Mouse (Mus musculus) kidney, postnatal 0 days (tissue): ENCODE results near the gene Ccdc65. TPM values are rescaled to one million over a fixed set of nuclear protein-coding genes. Genes with fewer than 3 reads are reported as not detected.

ENCODE experiments used
- ATAC-seq: fragments of 200-750 bp; cut with Nextera tagmentation; replicated peaks from 2 replicates; pipeline ENCODE4 v1.8.0; 2017; ENCODE audit warnings: low read depth, moderate number of reproducible peaks, moderate TSS enrichment, moderate library complexity; ENCODE audit not compliant: low FRiP score
- DNase-seq: peaks from one replicate; pipeline ENCODE4 v3.0.0-alpha.2; 2016; ENCODE audit warnings: low spot score
- H3K27ac ChIP-seq: fragments of 300-500 bp; sonication (generic); 2 replicates; pipeline ENCODE4 v1.5.1; 2014; ENCODE audit warnings: mild to moderate bottlenecking
- H3K27me3 ChIP-seq: fragments of 300-500 bp; sonication (generic); 2 replicates; pipeline ENCODE4 v1.6.1; 2014; ENCODE audit warnings: low read length, mixed read lengths; ENCODE audit not compliant: insufficient read depth
- H3K36me3 ChIP-seq: fragments of 300-500 bp; sonication (generic); 2 replicates; pipeline ENCODE4 v1.6.1; 2014; ENCODE audit warnings: low read length, mixed read lengths; ENCODE audit not compliant: insufficient read depth
- H3K4me1 ChIP-seq: fragments of 300-500 bp; sonication (generic); replicated peaks from 2 replicates; pipeline ENCODE4 v1.6.1; 2014; ENCODE audit warnings: antibody characterized with exemption, low read length, mixed read lengths; ENCODE audit not compliant: insufficient read depth
- H3K4me2 ChIP-seq: fragments of 300-500 bp; sonication (generic); 2 replicates; pipeline ENCODE4 v1.6.1; 2014; ENCODE audit warnings: mild to moderate bottlenecking, low read length, moderate library complexity, mixed read lengths
- H3K4me3 ChIP-seq: fragments of 300-500 bp; sonication (generic); replicated peaks from 2 replicates; pipeline ENCODE4 v1.5.1; 2014; ENCODE audit warnings: low read depth, low read length
- H3K9ac ChIP-seq: fragments of 300-500 bp; sonication (generic); 2 replicates; pipeline ENCODE4 v1.6.1; 2014; ENCODE audit warnings: low read depth, low read length
- H3K9me3 ChIP-seq: fragments of 300-500 bp; sonication (generic); replicated peaks from 2 replicates; pipeline ENCODE4 v1.6.1; 2016; ENCODE audit warnings: low read length, inconsistent platforms, mixed read lengths
- CTCF ChIP-seq: IDR thresholded peaks from 2 replicates; pipeline ENCODE4 v1.5.1; 2016; ENCODE audit warnings: antibody characterized with exemption, low read depth, mild to moderate bottlenecking, moderate library complexity
- WGBS: fragments of 180-500 bp; shearing (Covaris S2); extraction: QIAGEN DNeasy Blood & Tissue Kit; methylation state at CpG from one replicate; pipeline ENCODE4 v1.1.7; 2014; 5-methylcytosine and 5-hydroxymethylcytosine counted together
- polyA plus RNA-seq: library from polyadenylated mRNA; unstranded; fragments of >200 nt; fragmentation: Nextera tagmentation; extraction: Ambion mirVana; gene quantifications from 2 replicates; pipeline ENCODE4 v1.2.1, GENCODE M21; 2015

Ccdc65 gene
- polyA plus RNA-seq, 1 experiment from 2014 or later, result 0.74 TPM

DNA sequence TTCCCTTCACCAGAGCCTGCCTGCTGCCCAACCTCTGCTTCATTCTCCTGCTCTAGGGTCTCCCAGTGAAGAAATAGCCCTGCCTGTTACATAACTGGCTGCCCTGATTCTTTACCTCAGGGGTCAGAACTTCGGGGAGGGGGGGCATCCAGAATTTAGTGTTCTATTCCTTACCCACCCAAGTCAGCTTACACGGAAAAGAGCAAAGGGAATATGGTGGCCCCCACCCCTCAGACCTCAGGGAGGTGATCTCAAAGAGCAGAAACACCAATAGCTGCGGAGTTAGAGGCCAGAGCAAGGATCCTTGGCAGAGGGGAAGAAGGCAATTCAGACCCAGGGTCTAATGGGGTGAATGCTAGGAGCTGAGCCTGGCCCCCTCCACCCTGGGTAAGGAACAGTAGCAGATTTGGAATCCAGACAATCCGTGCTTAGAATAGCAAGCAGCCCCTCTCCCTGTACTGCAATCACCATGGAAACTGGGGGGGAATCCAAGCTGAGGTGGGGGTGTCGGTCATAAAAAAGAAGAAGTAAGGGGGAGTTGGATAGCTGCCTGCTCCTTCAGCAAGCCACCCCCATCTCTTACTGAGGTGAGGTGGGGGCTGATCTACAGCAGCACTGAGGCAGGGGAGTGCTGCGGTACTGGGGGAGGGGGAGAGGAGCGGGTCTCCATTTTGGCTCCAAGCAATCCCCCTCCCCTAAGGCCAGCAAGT lies 33.6 kb upstream of the Ccdc65 start:
- Histone ChIP-seq H3K9me3 (no peaks in the 10 kb centered on the region), H3K36me3 (no peaks in the 10 kb centered on the region), H3K27ac (no peak overlapping the region), H3K4me2 (peak overlapping the region; percentile 67), H3K4me3 (no peak overlapping the region), H3K4me1 (peaks cover 21% of the 10 kb centered on the region), H3K9ac (no peak overlapping the region), H3K27me3 (peaks cover 27% of the 10 kb centered on the region)
- TF ChIP-seq CTCF, result no peak
- ATAC-seq, result no peak
- no peak for DNase-seq
- 18% methylated on average over 7 of the region's 7 CpGs for WGBS

DNA sequence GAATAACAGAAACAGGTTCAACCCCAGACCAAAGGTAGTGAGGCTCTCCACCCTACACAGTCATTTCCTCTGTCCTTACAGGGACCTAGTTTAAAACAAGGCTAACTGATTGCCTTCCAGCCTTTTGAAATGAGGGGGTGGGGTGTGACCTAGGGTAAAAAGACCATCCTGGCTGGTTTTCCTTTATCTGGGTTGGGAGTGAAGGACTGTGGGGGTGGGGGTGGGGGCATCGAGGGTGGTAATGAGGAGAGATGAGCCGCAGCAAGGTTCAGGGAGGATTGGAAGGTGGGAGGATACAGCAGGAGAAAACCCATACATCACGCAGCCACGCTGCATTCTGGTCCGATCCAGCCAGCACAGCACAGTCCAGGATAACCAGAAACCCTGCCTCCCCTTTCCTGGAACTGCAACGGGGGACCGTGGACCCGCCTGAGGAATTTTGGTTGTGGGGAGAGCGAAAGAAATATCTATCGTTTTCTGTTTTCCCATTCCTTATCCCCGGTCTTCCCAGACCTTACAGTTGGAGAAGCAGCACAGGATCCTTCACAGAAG lies 32.9 kb upstream of the Ccdc65 start:
- H3K4me1 ChIP-seq, result peaks cover 21% of the 10 kb centered on the region
- peak overlapping the region; percentile 67 for H3K4me2 ChIP-seq
- H3K4me3 ChIP-seq, result no peak overlapping the region
- H3K27me3 ChIP-seq, result peaks cover 27% of the 10 kb centered on the region
- ATAC-seq (no peak), DNase-seq (no peak)
- H3K9ac ChIP-seq, result 0 out of 2 replicates have a peak overlapping the region, but pooled peaks have one; percentile 23
- no peak overlapping the region for H3K27ac ChIP-seq
- H3K36me3 ChIP-seq, result no peaks in the 10 kb centered on the region
- 6% methylated on average over 11 of the region's 11 CpGs for WGBS
- H3K9me3 ChIP-seq, result no peaks in the 10 kb centered on the region
- TF ChIP-seq CTCF, result no peak

DNA sequence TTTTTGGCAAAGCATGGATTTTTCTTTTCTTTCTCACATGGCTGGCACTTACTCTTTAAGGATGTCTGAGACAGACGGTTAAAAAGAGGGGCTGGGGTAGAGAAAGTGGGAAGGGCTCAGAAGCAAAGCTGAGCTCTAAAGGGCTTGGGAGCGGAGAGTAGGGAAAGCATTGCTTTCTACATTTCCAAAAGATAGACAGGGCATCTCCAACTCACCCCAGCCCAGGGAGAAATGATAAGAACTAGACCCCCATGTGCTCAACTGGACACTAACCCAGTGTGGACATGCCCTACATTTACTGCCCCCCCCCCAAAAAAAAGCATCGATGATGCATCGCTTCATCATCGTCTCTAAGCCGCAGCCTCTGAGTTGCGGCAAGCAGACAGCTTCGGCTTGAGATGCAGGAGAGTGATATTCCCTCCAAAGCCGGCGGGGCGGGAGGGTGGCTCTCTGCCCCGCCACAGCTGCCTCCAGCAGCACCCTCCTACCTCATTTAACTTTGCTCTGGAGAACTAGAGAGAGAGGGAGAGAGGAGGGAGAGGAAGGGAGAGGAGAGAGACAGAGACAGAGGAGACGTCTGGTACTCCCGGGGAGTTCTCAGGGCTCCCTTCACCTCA lies 32.3 kb upstream of the Ccdc65 start:
- no peaks in the 10 kb centered on the region for H3K36me3 ChIP-seq
- H3K9ac ChIP-seq, result peak overlapping the region; percentile 23; the same call in 1 of the 2 replicates
- 7% methylated on average over 14 of the region's 14 CpGs for WGBS
- peaks cover 27% of the 10 kb centered on the region for H3K27me3 ChIP-seq
- no peak overlapping the region for H3K27ac ChIP-seq
- no peaks in the 10 kb centered on the region for H3K9me3 ChIP-seq
- H3K4me2 ChIP-seq, result peak overlapping the region; percentile 67
- no peak for TF ChIP-seq CTCF
- ATAC-seq (no peak), DNase-seq (no peak)
- H3K4me3 ChIP-seq, result peak overlapping the region; percentile 14; the same call in 1 of the 2 replicates
- H3K4me1 ChIP-seq, result peaks cover 21% of the 10 kb centered on the region

DNA sequence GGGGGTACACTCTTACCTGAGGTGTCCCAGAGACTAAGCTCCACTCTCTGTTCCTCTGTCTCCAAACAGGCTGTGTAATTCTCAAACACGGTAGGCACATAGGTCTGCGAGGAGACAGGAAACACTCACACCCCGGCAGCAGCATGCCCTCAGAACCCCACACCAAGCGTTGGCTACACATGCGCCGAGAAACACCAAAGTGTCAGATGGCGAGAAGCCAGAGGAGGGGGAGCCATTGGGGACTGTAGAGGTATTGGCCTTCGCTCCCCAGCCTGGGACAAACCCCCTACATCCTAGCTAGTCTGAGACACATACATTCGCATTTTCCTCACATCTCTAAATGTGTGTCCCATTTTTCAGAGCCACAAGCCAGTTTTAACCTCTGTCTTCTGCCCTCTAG lies 31.5 kb upstream of the Ccdc65 start:
- ATAC-seq, result no peak
- WGBS, result under 1% methylated on average over 9 of the region's 9 CpGs
- no peak overlapping the region for H3K9ac ChIP-seq
- no peaks in the 10 kb centered on the region for H3K9me3 ChIP-seq
- peaks cover 21% of the 10 kb centered on the region for H3K4me1 ChIP-seq
- no peak overlapping the region for H3K27ac ChIP-seq
- H3K36me3 ChIP-seq, result no peaks in the 10 kb centered on the region
- H3K4me2 ChIP-seq, result peak overlapping the region; percentile 67
- DNase-seq, result no peak
- H3K4me3 ChIP-seq, result peak overlapping the region; percentile 30; the same call in 1 of the 2 replicates
- peaks cover 27% of the 10 kb centered on the region for H3K27me3 ChIP-seq
- no peak for TF ChIP-seq CTCF

DNA sequence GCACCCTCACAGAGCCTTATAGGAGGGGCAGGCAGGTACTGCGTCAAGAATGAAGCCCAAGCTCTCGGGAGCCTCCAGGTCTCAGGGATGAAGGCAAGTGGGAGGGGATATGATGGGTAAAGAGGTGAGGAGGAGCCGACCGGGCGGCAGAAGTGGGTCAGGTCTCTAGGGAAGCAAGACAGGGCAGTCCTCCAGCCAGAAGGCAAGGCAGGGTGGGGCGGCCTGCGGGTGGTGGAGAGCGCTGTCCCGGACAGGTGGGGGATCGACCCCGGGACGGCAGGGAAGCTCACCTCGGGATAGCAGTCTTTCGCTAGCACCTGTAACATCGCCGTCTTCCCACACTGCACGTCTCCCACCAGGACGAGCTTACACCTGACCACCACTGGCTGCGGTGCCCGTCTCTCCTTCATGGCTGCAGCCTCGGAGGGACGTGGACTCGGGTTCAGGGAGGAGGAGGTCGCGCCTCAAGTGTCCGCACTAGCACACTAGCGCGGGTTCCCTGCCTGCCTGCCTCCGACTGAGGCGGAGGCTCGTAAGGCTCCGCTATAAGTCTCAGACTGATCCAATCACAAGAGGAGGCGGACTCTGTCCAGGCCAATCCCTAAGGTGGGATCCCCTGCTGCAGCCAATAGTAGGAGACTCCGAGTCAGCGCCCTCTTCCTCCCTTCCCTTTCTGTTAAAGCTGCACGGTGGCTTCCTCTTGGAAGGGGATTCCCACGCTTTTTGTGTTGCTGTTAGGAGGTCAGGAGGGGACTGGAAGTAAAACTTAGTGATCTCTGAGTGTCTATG lies 30.9 kb upstream of the Ccdc65 start, which contains the start of gene Rnd1:
Rnd1 (minus strand) TSS at position 522 of the 789 bp plus-strand sequence.
- peak within 1 kb of the TSS; percentile 67 for H3K4me2 ChIP-seq
- H3K36me3 ChIP-seq, result no peaks in the 10 kb centered on the region
- H3K9me3 ChIP-seq, result no peaks in the 10 kb centered on the region
- ATAC-seq (peak; percentile 94), DNase-seq (peak; percentile 96)
- H3K9ac ChIP-seq, result no peak within 1 kb of the TSS
- WGBS, result 1% methylated on average over 37 of the region's 37 CpGs
- peak within 1 kb of the TSS; percentile 30 for H3K4me3 ChIP-seq
- 0 out of 2 replicates have a peak, but pooled peaks have one; percentile 31 for TF ChIP-seq CTCF
- no peak within 1 kb of the TSS for H3K27ac ChIP-seq
- peaks cover 21% of the 10 kb centered on the region for H3K4me1 ChIP-seq
- peaks cover 27% of the 10 kb centered on the region for H3K27me3 ChIP-seq

DNA sequence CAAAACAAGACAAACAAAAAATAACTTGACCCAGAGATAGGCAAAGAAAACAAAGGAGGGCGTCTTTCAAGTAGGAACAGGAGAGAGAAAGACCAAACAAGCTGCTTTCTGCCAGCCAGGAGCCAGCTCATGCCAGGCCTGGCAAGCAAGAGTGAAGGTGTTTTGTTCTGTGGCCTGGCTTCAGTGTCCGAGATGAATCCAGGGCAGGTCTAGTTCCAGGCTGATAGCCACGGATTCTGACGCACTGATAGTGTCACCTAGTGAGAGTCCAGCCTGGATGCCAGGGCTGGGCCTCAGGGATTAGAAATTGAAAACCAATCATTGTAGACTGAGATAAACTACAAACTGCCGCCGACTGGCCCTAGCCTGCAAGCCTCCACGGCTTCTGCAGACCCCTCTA lies 30.0 kb upstream of the Ccdc65 start:
- H3K9me3 ChIP-seq, result no peaks in the 10 kb centered on the region
- TF ChIP-seq CTCF, result no peak
- WGBS, result 67% methylated on average over 7 of the region's 7 CpGs
- no peak overlapping the region for H3K27ac ChIP-seq
- H3K4me2 ChIP-seq, result no peak overlapping the region; the same call in 1 of the 2 replicates
- ATAC-seq (no peak), DNase-seq (no peak)
- H3K27me3 ChIP-seq, result peaks cover 27% of the 10 kb centered on the region
- no peak overlapping the region for H3K9ac ChIP-seq
- H3K4me1 ChIP-seq, result peaks cover 21% of the 10 kb centered on the region
- no peaks in the 10 kb centered on the region for H3K36me3 ChIP-seq
- H3K4me3 ChIP-seq, result no peak overlapping the region
